Mouse (Mus musculus) megakaryocyte, embryonic 14.5 days (primary cell): ENCODE data around the gene Rgs10.

Experiments used
- FLI1 ChIP-seq: IDR thresholded peaks from 2 replicates; pipeline ENCODE4 v1.6.1; 2012; ENCODE audit warnings: low read length, inconsistent platforms, mixed read lengths
- GATA1 ChIP-seq: IDR thresholded peaks from 3 replicates; pipeline ENCODE4 v1.6.1; 2012; ENCODE audit warnings: mixed read lengths, low read length, inconsistent platforms, borderline replicate concordance

DNA sequence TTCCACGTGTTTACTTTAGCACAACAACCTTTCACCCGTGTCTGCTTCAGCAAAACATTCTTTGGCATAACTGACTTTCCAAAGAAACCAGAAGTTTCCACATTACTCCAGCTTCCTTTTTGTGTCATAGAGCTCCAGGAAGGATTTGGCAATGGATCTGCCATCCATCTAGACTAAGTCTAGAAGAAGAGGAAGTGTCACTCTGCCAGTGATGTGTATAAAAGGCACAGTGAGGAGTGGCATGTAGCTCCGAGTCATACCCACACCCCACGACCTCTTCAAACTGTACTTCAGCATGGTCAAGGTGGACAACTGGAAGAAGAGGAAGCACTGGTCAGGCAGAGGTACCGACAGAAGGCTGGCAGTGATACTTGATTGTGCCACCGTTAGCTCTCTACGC, 74.1 kb downstream of the Rgs10 start:
- no peak for TF ChIP-seq GATA1
- no peak for TF ChIP-seq FLI1
